Mouse (Mus musculus) heart, postnatal 10 days (tissue): ENCODE measurements around the gene Arpc1a. TPM values are rescaled to one million over a fixed set of nuclear protein-coding genes. Genes with fewer than 3 reads are reported as not detected.
A peak's percentile ranks its signal among the peaks of the same experiment; 100 is the strongest.
"Not testable (repeated sequence)": the region's sequence is repeated elsewhere in the genome, so short reads cannot be mapped to it uniquely, and the experiment has no call there.

ENCODE experiments used
- DNase-seq, 2 experiments: peaks; one replicate each; pipeline ENCODE4 v3.0.0; 2021
- intact Hi-C: fragments of 180-260 bp; cut with DNase I; formaldehyde crosslinking; loops from one replicate; pipeline ENCODE4 v1.15.1; 2025
- total RNA-seq, 2 experiments: library from RNA; stranded (reverse); gene quantifications; 2 replicates each; pipeline ENCODE4 v1.2.3; 2021

Gene Arpc1a
- 10 to 100 TPM; 73.9 to 74.7 TPM for total RNA-seq

- intact Hi-C loops, result loop anchor here (2.0 to 10.0 kb wide), 2 partner anchors 57 to 189 kb away; partner anchors contain the start of genes Bud31 and Pdap1
- DNase-seq, result peak; percentile 95
Observed at GRCm38 (mm10) chr5:145083632-145084451, at the start of gene Arpc1a, which contains the start of gene Kpna7. Arpc1a (plus strand) TSS chr5:145083830. Kpna7 (minus strand) TSS chr5:145084030.

- intact Hi-C loops, result no loop called here
- DNase-seq, result peak in 1 of 2 experiments; percentile 15
Observed at GRCm38 (mm10) chr5:145041628-145042027, 42.0 kb upstream of the Arpc1a start.

GRCm38 (mm10) chr5:145042690-145043089, 40.9 kb upstream of the Arpc1a start, which contains the start of gene 1700018F24Rik:
1700018F24Rik (plus strand) TSS chr5:145042990.
- DNase-seq, intact Hi-C loops: not testable (repeated sequence)

- DNase-seq, intact Hi-C loops: not testable (repeated sequence)
Observed at GRCm38 (mm10) chr5:145054187-145054586, 29.4 kb upstream of the Arpc1a start.

- intact Hi-C loops, result no loop called here
- DNase-seq, result no peak
Observed at GRCm38 (mm10) chr5:145057907-145058306, 25.7 kb upstream of the Arpc1a start.

GRCm38 (mm10) chr5:145058722-145059121, 24.9 kb upstream of the Arpc1a start:
- intact Hi-C loops, result no loop called here
- DNase-seq, result no peak

- intact Hi-C loops, result no loop called here
- DNase-seq, result no peak
Observed at GRCm38 (mm10) chr5:145059524-145059923, 24.1 kb upstream of the Arpc1a start.

- intact Hi-C loops, result loop anchor here (5.0 kb wide), 1 partner anchor 48 kb away; no protein-coding TSS in a partner anchor
Observed at GRCm38 (mm10) chr5:145064765-145065340, 18.8 kb upstream of the Arpc1a start.

GRCm38 (mm10) chr5:145068863-145069262, 14.8 kb upstream of the Arpc1a start:
- intact Hi-C loops, result loop anchor here (5.0 kb wide), 1 partner anchor 52 kb away; no protein-coding TSS in a partner anchor
- DNase-seq, result no peak

More at GRCm38 (mm10) chr5:145064765-145065340, 18.8 kb upstream of the Arpc1a start:
- DNase-seq, result no peak

- intact Hi-C loops, result loop anchor here (5.0 kb wide), 2 partner anchors 52 to 67 kb away; no protein-coding TSS in a partner anchor
- peak; percentile 71 to 87 for DNase-seq
Observed at GRCm38 (mm10) chr5:145069707-145070106, 13.9 kb upstream of the Arpc1a start.

- DNase-seq, result no peak
- intact Hi-C loops, result loop anchor here (5.0 kb wide), 1 partner anchor 69 kb away; no protein-coding TSS in a partner anchor
Observed at GRCm38 (mm10) chr5:145071342-145071741, 12.3 kb upstream of the Arpc1a start.

- no peak for DNase-seq
- intact Hi-C loops, result no loop called here
Observed at GRCm38 (mm10) chr5:145075081-145075480, 8.5 kb upstream of the Arpc1a start.

- intact Hi-C loops, result loop anchor here (10.0 kb wide), 1 partner anchor 187 kb away; no protein-coding TSS in a partner anchor
- DNase-seq, result no peak
Observed at GRCm38 (mm10) chr5:145081866-145082613, 1.6 kb upstream of the Arpc1a start.

GRCm38 (mm10) chr5:145083201-145083600, 429 bp upstream of the Arpc1a start:
- DNase-seq, result not testable (repeated sequence)
- intact Hi-C loops, result loop anchor here (10.0 kb wide), 1 partner anchor 188 kb away; no protein-coding TSS in a partner anchor

GRCm38 (mm10) chr5:145084822-145085221, 1.2 kb downstream of the Arpc1a start:
- intact Hi-C loops, result loop anchor here (2.0 to 10.0 kb wide), 2 partner anchors 56 to 190 kb away; partner anchors contain the start of genes Bud31 and Pdap1
- DNase-seq, result no peak

GRCm38 (mm10) chr5:145088186-145088585, 4.6 kb downstream of the Arpc1a start:
- intact Hi-C loops, result loop anchor here (10.0 kb wide), 1 partner anchor 193 kb away; no protein-coding TSS in a partner anchor
- DNase-seq, result no peak

- intact Hi-C loops, result loop anchor here (10.0 kb wide), 1 partner anchor 195 kb away; no protein-coding TSS in a partner anchor
- DNase-seq, result no peak
Observed at GRCm38 (mm10) chr5:145089878-145090277, 6.2 kb downstream of the Arpc1a start.

GRCm38 (mm10) chr5:145096195-145096594, 12.6 kb downstream of the Arpc1a start:
- no peak for DNase-seq
- intact Hi-C loops, result no loop called here

- intact Hi-C loops, result no loop called here
- no peak for DNase-seq
Observed at GRCm38 (mm10) chr5:145098340-145098821, 14.8 kb downstream of the Arpc1a start.

- DNase-seq, result peak; percentile 33 to 37
- intact Hi-C loops, result no loop called here
Observed at GRCm38 (mm10) chr5:145100960-145101359, 17.3 kb downstream of the Arpc1a start.
